Mouse (Mus musculus) midbrain, embryonic 12.5 days (tissue): ENCODE data around the gene Asb9. TPM values are rescaled to one million over a fixed set of nuclear protein-coding genes. Genes with fewer than 3 reads are reported as not detected.
A peak's percentile ranks its signal among the peaks of the same experiment; 100 is the strongest.

Source experiments
- ATAC-seq: fragments of 200-750 bp; cut with Nextera tagmentation; 2 replicates; pipeline ENCODE4 v1.8.0; 2017; ENCODE audit warnings: low read depth, moderate TSS enrichment, moderate library complexity; ENCODE audit not compliant: low FRiP score
- H3K27ac ChIP-seq: fragments of 300-500 bp; sonication (generic); replicated peaks from 2 replicates; pipeline ENCODE4 v1.5.1; 2016; ENCODE audit warnings: mild to moderate bottlenecking
- H3K27me3 ChIP-seq: fragments of 300-500 bp; sonication (generic); 2 replicates; pipeline ENCODE4 v1.6.1; 2016; ENCODE audit warnings: mild to moderate bottlenecking
- H3K36me3 ChIP-seq: fragments of 300-500 bp; sonication (generic); 2 replicates; pipeline ENCODE4 v1.6.1; 2016
- H3K4me1 ChIP-seq: fragments of 300-500 bp; sonication (generic); 2 replicates; pipeline ENCODE4 v1.6.1; 2016
- H3K4me2 ChIP-seq: fragments of 300-500 bp; sonication (generic); replicated peaks from 2 replicates; pipeline ENCODE4 v1.6.1; 2016; ENCODE audit warnings: mild to moderate bottlenecking, moderate library complexity
- H3K4me3 ChIP-seq: fragments of 300-500 bp; sonication (generic); 2 replicates; pipeline ENCODE4 v1.5.1; 2016; ENCODE audit warnings: mild to moderate bottlenecking
- H3K9ac ChIP-seq: fragments of 300-500 bp; sonication (generic); replicated peaks from 2 replicates; pipeline ENCODE4 v1.6.1; 2016; ENCODE audit warnings: mild to moderate bottlenecking, moderate library complexity
- H3K9me3 ChIP-seq: fragments of 300-500 bp; sonication (generic); 2 replicates; pipeline ENCODE4 v1.6.1; 2016; ENCODE audit warnings: mild to moderate bottlenecking
- WGBS: fragments of 180-500 bp; shearing (Covaris S2); methylation state at CpG from one replicate; pipeline ENCODE4 v1.1.7; 2016; 5-methylcytosine and 5-hydroxymethylcytosine counted together
- polyA plus RNA-seq: library from polyadenylated mRNA; unstranded; fragments of >200 nt; fragmentation: Nextera tagmentation; extraction: Ambion mirVana; gene quantifications from 2 replicates; pipeline ENCODE4 v1.2.1, GENCODE M21; 2016

The Asb9 gene
- 0.73 and 0.75 TPM in 2 replicates for polyA plus RNA-seq

DNA sequence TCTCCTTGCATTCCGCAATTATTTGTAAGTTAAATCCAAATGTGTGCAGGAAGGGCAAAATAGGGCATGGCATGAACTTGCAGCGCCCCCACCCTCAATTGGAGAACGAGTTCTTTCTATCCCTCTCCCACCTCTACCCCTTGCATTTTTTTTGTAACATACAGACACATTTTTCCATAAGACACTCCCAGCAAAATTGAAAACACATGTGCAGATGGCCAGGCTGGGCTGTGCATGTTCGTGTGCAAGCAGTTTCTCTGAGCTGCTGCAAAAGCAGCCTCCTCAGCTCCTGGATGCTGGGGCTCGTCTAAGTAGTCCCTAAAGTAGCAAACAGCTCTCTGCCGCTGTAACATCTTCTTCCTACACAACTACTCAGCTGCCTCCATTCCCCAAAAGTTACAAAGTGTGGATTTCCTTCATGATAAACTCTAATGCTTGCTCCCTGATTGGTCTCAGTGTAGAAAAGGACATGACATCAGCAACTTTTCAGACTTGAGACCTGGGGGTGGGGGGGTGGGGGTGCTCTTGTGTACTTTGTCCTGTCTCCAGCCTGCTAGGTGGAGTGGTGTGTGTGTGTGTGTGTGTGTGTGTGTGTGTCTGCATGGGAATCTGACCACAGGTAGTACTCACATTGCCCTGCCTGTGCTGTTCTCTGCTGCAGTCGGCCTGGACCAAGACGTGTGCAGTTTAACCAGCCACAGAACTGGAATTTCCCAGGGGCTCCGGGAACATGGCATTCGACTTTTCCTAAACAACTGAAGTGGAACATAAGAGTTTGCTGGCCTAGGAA is at the start of gene Asb9:
TSS of gene Asb9 (plus strand) at position 619 of the 790 bp plus-strand sequence.
- peaks cover 19% of the 10 kb centered on the region; the same call in 1 of the 2 replicates for H3K27me3 ChIP-seq
- no peaks in the 10 kb centered on the region for H3K9me3 ChIP-seq
- H3K9ac ChIP-seq: no peak within 1 kb of the TSS
- 86% methylated on average over 10 of the region's 10 CpGs for WGBS
- ATAC-seq: no peak
- no peaks in the 10 kb centered on the region for H3K4me1 ChIP-seq
- no peaks in the 10 kb centered on the region for H3K36me3 ChIP-seq
- no peak within 1 kb of the TSS for H3K4me3 ChIP-seq
- H3K4me2 ChIP-seq: no peak within 1 kb of the TSS
- no peak within 1 kb of the TSS for H3K27ac ChIP-seq

DNA sequence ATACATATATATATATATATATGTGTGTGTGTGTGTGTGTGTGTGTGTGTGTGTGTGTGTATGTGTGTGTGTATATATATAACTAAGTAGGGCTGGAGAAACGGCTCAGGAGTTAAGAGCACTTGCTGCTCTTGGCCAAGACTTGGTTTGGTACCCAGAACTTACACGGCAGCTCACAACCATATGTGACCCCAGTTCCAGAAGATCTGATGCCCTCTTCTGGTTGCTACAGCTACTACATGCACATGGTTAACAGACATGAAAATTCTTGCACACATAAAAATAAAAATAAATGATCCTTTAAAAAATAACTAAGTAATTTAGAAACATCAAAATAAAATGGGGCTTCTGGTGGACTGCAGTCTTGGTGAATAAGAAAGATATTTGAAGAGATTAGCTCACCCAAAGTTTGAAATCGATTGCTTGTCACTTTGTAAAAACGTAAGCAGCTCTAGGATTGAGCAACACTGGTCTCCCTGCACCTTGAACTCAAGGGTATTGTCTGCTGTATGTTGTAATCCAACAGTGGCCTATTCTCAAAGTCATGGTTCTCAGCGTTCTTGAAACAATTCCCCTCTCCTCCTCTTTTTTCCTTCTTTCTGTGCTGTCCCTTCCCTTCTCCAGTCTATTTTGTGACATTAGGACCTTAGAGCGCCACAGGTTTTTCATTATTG is 46.8 kb upstream of the Asb9 start:
- no peak overlapping the region for H3K4me3 ChIP-seq
- 74% methylated on average over 6 of the region's 6 CpGs for WGBS
- no peak overlapping the region for H3K27ac ChIP-seq
- no peak for ATAC-seq
- H3K4me2 ChIP-seq: no peak overlapping the region
- H3K9me3 ChIP-seq: no peaks in the 10 kb centered on the region
- H3K9ac ChIP-seq: no peak overlapping the region
- H3K4me1 ChIP-seq: no peaks in the 10 kb centered on the region
- no peaks in the 10 kb centered on the region; the same call in 1 of the 2 replicates for H3K27me3 ChIP-seq
- no peaks in the 10 kb centered on the region for H3K36me3 ChIP-seq

DNA sequence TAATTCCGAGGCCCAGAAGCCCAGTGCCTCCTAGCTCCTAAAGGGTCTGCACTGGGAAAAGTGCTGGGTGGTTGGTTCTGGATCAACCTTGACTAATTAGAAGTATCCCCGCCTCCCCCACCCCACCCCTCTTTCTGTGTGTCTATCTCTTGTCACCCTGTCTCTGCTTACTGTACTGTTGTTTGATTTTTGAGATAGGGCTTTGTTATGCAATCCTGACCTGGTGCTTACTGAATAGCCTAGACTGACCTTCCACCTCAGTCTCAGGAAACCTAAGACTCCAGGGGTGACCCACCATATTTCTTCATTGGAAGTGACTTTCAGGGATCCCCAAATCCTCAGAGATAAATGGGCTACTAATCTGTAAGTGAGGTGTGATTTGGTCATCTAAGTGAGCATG is 3.9 kb upstream of the Asb9 start:
- 54% methylated on average over 1 of the region's 2 CpGs for WGBS
- peaks cover 19% of the 10 kb centered on the region; the same call in 1 of the 2 replicates for H3K27me3 ChIP-seq
- H3K9me3 ChIP-seq: no peaks in the 10 kb centered on the region
- H3K4me3 ChIP-seq: no peak overlapping the region
- H3K27ac ChIP-seq: no peak overlapping the region
- no peaks in the 10 kb centered on the region for H3K4me1 ChIP-seq
- no peaks in the 10 kb centered on the region for H3K36me3 ChIP-seq
- ATAC-seq: no peak
- no peak overlapping the region for H3K9ac ChIP-seq
- no peak overlapping the region for H3K4me2 ChIP-seq

DNA sequence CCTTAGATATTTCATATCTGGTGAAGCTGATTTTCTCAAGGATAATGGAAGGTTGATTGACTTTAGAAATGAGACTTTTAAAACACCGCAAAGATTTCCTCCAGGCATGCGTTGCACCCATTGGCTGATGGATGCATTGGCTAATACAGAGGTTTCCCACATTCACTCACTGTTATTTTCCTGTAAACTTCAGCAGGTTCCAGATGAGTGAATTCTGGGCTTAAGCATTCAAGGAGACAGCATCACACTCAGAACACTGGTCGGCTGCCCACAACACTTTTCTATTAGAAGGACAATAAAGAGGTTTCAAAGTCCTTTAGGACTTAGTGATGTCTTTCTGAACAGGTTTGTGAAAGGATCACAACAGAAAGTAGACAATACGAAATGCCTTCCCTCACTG is 941 bp downstream of the Asb9 start:
- no peaks in the 10 kb centered on the region for H3K4me1 ChIP-seq
- no peak overlapping the region for H3K4me2 ChIP-seq
- no peak overlapping the region for H3K4me3 ChIP-seq
- no peaks in the 10 kb centered on the region for H3K9me3 ChIP-seq
- 77% methylated on average over 4 of the region's 4 CpGs for WGBS
- no peak overlapping the region for H3K27ac ChIP-seq
- ATAC-seq: no peak
- H3K9ac ChIP-seq: no peak overlapping the region
- peaks cover 19% of the 10 kb centered on the region; the same call in 1 of the 2 replicates for H3K27me3 ChIP-seq
- no peaks in the 10 kb centered on the region for H3K36me3 ChIP-seq

DNA sequence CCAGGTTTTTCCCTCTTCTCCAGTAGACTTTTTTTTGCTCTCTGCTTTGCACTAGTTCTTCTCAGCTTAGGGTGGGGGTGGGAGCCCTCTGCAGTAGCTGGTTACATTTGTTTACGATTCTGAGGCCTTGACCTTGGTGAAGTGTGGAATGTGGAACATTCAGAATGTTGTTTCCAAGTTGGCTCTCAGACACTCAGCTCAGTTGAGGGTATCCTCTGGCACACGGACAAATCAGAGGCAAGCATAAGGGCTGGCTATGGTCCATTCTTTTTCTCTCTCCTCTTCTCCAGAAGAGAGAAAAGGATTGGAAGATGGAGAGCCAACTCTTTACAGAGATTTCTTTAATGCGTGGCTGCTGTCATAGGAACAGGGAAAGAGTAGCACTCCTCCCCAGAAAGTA is 2.6 kb downstream of the Asb9 start:
- peaks cover 19% of the 10 kb centered on the region; the same call in 1 of the 2 replicates for H3K27me3 ChIP-seq
- no peaks in the 10 kb centered on the region for H3K9me3 ChIP-seq
- no peak overlapping the region for H3K9ac ChIP-seq
- H3K27ac ChIP-seq: no peak overlapping the region
- H3K36me3 ChIP-seq: no peaks in the 10 kb centered on the region
- no peak overlapping the region for H3K4me3 ChIP-seq
- H3K4me2 ChIP-seq: no peak overlapping the region
- ATAC-seq: no peak
- H3K4me1 ChIP-seq: no peaks in the 10 kb centered on the region
- 59% methylated on average over 3 of the region's 3 CpGs for WGBS

DNA sequence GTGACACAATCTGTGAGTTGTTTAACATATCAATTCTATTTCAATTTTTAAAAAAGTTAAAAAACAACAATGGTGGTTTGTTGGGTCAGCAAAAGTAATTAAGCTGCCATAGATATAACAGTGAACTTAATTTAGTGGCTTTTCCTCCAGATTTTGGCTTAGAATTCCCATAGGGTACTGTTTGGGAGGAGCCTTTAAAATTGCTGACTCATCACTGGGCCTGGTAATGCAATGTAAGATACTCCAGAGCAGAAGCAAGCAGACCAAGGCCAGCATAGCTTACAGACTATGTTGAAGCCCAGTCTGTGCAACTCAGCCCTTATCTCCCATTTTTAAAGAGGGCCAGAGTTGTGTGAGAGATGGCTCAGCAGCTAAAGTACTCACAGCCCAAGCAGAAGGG is 16.0 kb downstream of the Asb9 start:
- H3K27ac ChIP-seq: no peak overlapping the region
- H3K36me3 ChIP-seq: no peaks in the 10 kb centered on the region
- H3K9ac ChIP-seq: no peak overlapping the region
- peaks cover 8% of the 10 kb centered on the region for H3K27me3 ChIP-seq
- H3K4me2 ChIP-seq: no peak overlapping the region
- no peak overlapping the region for H3K4me3 ChIP-seq
- no peaks in the 10 kb centered on the region for H3K4me1 ChIP-seq
- no peak for ATAC-seq
- H3K9me3 ChIP-seq: no peaks in the 10 kb centered on the region

GRCm38 (mm10) chrX:164526566-164526965 is 20.4 kb downstream of the Asb9 start:
- Histone ChIP-seq H3K36me3 (no peaks in the 10 kb centered on the region), H3K4me3 (no peak overlapping the region), H3K27me3 (peaks cover 16% of the 10 kb centered on the region), H3K4me2 (no peak overlapping the region), H3K9me3 (no peaks in the 10 kb centered on the region), H3K27ac (no peak overlapping the region), H3K4me1 (no peaks in the 10 kb centered on the region), H3K9ac (no peak overlapping the region)
- 29% methylated on average over 1 of the region's 1 CpGs for WGBS
- no peak for ATAC-seq

DNA sequence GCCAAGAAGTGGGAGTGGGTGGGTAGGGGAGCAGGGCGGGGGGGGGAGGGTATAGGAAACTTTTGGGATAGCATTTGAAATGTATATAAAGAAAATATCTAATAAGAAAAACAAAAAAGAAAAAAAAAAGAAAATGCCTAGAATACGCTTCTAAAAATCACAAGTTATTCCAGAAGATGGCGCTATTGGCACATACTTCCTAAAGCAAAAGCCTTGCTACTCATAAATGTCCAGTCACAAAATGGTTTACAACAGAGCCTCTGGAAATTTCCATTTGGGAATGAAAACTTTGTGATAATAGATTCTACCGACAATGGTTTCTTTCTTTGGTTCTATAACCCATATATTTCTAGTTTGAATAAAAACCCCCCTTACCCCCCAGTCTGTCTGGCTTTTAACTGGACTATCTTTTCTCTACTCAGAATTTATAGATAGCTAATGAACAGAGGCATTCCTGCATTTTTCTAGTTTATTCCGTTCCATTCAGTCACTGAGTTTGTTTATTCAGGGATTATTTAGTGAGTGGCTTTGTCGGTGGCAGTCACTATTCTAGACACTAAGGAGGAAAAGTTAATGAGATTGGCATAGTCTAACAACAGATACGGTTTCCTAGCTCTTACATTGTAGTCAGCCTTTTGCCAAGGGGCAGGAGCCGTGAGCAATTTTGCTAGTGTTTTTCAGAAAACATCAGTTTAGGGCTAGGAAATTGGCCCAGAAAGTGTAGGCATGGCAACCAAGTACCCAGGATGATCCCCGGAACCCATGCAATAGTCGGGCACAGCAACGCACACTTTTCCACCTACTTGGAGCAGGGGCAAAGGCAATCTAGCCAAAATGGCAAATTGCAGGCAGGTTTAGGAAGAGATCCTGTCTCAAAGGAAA is 35.5 kb downstream of the Asb9 start:
- Histone ChIP-seq H3K9ac (no peak overlapping the region), H3K4me3 (no peak overlapping the region), H3K27me3 (peaks cover 9% of the 10 kb centered on the region; the same call in 1 of the 2 replicates), H3K36me3 (no peaks in the 10 kb centered on the region), H3K27ac (no peak overlapping the region), H3K9me3 (no peaks in the 10 kb centered on the region), H3K4me2 (no peak overlapping the region), H3K4me1 (no peaks in the 10 kb centered on the region)
- WGBS: 39% methylated on average over 11 of the region's 11 CpGs
- peak; percentile 52; the same call in 1 of the 2 replicates for ATAC-seq

DNA sequence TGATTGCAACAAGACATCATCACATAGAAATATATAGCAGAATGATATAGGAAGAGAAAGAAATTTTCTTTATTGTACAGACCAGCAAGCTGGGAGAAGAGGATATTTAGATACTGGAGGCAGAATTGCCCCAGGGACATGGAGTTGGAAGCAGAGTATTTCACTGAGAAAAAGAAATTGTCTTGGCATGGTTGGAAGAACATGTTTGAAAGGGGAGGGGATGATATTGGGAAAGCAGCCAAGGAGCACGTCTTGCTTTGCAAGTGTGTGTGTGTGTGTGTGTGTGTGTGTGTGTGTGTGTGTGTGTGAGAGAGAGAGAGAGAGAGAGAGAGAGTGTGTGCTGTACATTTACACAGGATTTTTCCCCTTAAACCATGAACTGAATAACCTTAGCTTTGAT is 64.1 kb downstream of the Asb9 start:
- no peak for ATAC-seq
- Histone ChIP-seq H3K27ac (no peak overlapping the region), H3K9me3 (no peaks in the 10 kb centered on the region), H3K36me3 (no peaks in the 10 kb centered on the region), H3K4me1 (no peaks in the 10 kb centered on the region), H3K4me3 (no peak overlapping the region), H3K27me3 (peaks cover 3% of the 10 kb centered on the region; the same call in 1 of the 2 replicates), H3K9ac (no peak overlapping the region), H3K4me2 (no peak overlapping the region)
- 64% methylated on average over 1 of the region's 1 CpGs for WGBS

DNA sequence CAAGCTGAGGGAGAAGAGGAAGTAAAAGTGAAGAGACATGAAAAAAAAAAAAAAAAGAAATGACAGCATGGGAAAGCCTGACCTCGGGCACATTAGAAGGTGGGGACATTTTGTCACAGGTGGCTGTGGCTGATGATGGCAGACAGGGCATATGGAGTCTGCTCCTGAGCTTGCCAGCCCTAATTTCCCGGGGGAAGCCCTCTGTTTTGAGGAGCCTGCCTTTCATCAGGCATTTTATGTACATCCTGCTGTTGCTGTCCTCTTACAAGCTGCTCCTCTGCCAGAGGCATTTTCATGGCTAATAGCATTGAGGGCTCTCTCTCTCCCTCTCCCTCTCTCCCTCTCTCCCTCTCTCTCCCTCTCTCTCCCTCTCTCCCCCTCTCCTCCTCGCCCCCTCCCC is 70.8 kb downstream of the Asb9 start:
- Histone ChIP-seq H3K27me3 (peaks cover 10% of the 10 kb centered on the region; the same call in 1 of the 2 replicates), H3K4me2 (no peak overlapping the region), H3K4me1 (no peaks in the 10 kb centered on the region), H3K36me3 (no peaks in the 10 kb centered on the region), H3K27ac (no peak overlapping the region), H3K9ac (no peak overlapping the region), H3K4me3 (no peak overlapping the region), H3K9me3 (no peaks in the 10 kb centered on the region)
- ATAC-seq: no peak; the same call in 1 of the 2 replicates
- 55% methylated on average over 2 of the region's 3 CpGs for WGBS
